Mouse (Mus musculus) midbrain, embryonic 10.5 days (tissue): ENCODE data around the gene Vmn2r67. TPM values are rescaled to one million over a fixed set of nuclear protein-coding genes. Genes with fewer than 3 reads are reported as not detected.
"Not testable (repeated sequence)": the region's sequence is repeated elsewhere in the genome, so short reads cannot be mapped to it uniquely, and the experiment has no call there.

Experiments used
- DNase-seq: peaks from one replicate; pipeline ENCODE4 v3.0.0-alpha.2; 2017; ENCODE audit warnings: low spot score
- H3K27ac ChIP-seq: fragments of 300-500 bp; sonication (generic); replicated peaks from 2 replicates; pipeline ENCODE4 v1.5.1; 2016; ENCODE audit warnings: mild to moderate bottlenecking
- H3K27me3 ChIP-seq: fragments of 300-500 bp; sonication (generic); 2 replicates; pipeline ENCODE4 v1.6.1; 2016; ENCODE audit warnings: low read depth, mild to moderate bottlenecking; ENCODE audit not compliant: poor library complexity, severe bottlenecking
- H3K36me3 ChIP-seq: fragments of 300-500 bp; sonication (generic); 2 replicates; pipeline ENCODE4 v1.6.1; 2016; ENCODE audit warnings: mild to moderate bottlenecking, moderate library complexity
- H3K4me1 ChIP-seq: fragments of 300-500 bp; sonication (generic); 2 replicates; pipeline ENCODE4 v1.6.1; 2016
- H3K4me3 ChIP-seq: fragments of 300-500 bp; sonication (generic); 2 replicates; pipeline ENCODE4 v1.5.1; 2016; ENCODE audit warnings: mild to moderate bottlenecking, moderate library complexity
- H3K9me3 ChIP-seq: fragments of 300-500 bp; sonication (generic); replicated peaks from 2 replicates; pipeline ENCODE4 v1.6.1; 2016; ENCODE audit warnings: mild to moderate bottlenecking
- WGBS: fragments of 180-500 bp; shearing (Covaris S2); methylation state at CpG from one replicate; pipeline ENCODE4 v1.1.7; 2016; 5-methylcytosine and 5-hydroxymethylcytosine counted together
- polyA plus RNA-seq: library from polyadenylated mRNA; unstranded; fragments of >200 nt; fragmentation: Nextera tagmentation; extraction: Ambion mirVana; gene quantifications from 2 replicates; pipeline ENCODE4 v1.2.1, GENCODE M21; 2016

The Vmn2r67 gene
- polyA plus RNA-seq: not detected in 2 replicates

DNA sequence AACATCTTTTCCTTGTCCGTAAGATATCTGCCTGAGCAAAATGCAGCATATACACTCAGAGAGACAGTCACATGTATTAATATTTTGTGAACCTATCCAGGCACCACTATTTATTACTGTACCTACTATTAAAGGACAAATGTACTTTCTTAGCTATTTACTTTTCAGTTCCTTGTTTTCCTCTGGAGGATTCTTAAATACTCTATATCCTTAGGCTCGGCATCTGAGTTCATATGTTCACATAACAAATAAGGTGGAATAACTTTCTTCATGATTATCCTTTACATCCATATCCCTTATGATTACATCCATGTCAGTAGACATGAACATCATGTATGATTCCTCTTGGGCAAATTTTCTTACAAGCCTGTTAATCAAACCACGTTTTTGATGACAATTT lies at the start of gene Vmn2r67:
Gene Vmn2r67, minus strand, starts transcription at position 101 of the 400 bp plus-strand sequence.
- H3K27me3 ChIP-seq: no peaks in the 10 kb centered on the region
- DNase-seq: no peak
- no peaks in the 10 kb centered on the region for H3K4me1 ChIP-seq
- no peak within 1 kb of the TSS for H3K27ac ChIP-seq
- no peaks in the 10 kb centered on the region for H3K36me3 ChIP-seq
- 87% methylated on average over 3 of the region's 3 CpGs for WGBS
- no peak within 1 kb of the TSS for H3K4me3 ChIP-seq
- no peaks in the 10 kb centered on the region; the same call in 1 of the 2 replicates for H3K9me3 ChIP-seq

DNA sequence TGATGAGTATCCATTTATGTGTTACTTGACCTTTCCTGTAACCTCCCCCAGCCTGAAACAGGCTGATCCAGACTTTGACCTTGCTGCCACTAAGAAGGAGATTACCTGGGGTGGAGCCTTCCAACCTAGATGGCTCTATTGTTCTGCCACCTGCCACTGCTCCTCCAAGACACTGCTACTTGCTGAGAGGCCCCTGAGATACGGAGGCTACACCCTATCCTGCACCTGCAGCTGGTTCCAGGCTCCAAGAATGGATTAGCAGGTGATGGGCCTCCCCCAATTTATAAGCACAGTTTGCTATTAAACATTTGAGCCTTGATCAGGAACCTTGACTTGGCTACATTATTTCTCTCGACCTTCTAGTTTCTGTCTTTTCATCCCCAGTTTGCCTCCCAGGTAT lies 51.3 kb downstream of the Vmn2r67 start:
- 49% methylated on average over 2 of the region's 2 CpGs for WGBS
- DNase-seq, H3K4me1 ChIP-seq: not testable (repeated sequence)

More for the DNA sequence above, 51.3 kb downstream of the Vmn2r67 start:
- not testable (repeated sequence) for H3K27me3 ChIP-seq, H3K4me3 ChIP-seq, H3K36me3 ChIP-seq, H3K27ac ChIP-seq
- H3K9me3 ChIP-seq: peaks cover 18% of the 10 kb centered on the region

Other genes starting within 250 kb of the Vmn2r67 start
- not detected in 2 replicates for gene Vmn2r65, start 191.9 kb downstream of the Vmn2r67 start, polyA plus RNA-seq
- not detected in 2 replicates for gene Vmn2r66, start 143.7 kb downstream of the Vmn2r67 start, polyA plus RNA-seq
- not detected in 2 replicates for gene Vmn2r68, start 81.8 kb upstream of the Vmn2r67 start, polyA plus RNA-seq